In genomic region chr8:128534442-128534871, GRCm38 (mm10) we compare ENCODE assay signal across 11 mouse cellular contexts.
DNase-seq lines count a peak whose midpoint lies in the region; ATAC-seq lines count a peak whose summit lies in the region.
"Had no signal": no experiment of that assay in that cellular context is flagged by ENCODE, and none has a peak within 500 bp of the region (broad histone marks: within the 10 kb centered on the region; RNA-seq: fewer than 3 reads in every experiment).

No protein-coding gene starts in this region.

- DNase-seq in heart, adult 11 months: peak; percentile 61
- DNase-seq in heart, adult 8-10 months (ENCODE audit: low spot score): no peak
- peak; percentile 9 to 12 for DNase-seq in frontal cortex, postnatal 10 days (ENCODE audit: low spot score in 2 of 2)
- peak; percentile 41 for DNase-seq in midbrain, embryonic 14.5 days
- no peak for DNase-seq in adrenal gland, postnatal 25 days
- no peak for DNase-seq in cerebellum, adult 9-11 months
- DNase-seq: cerebellum, adult 8-10 months; kidney, postnatal 14 days had no signal

- no peaks in the 10 kb centered on the region for H3K9me3 ChIP-seq in midbrain, embryonic 14.5 days (ENCODE audit: control insufficient read depth, low read length)
- no peaks in the 10 kb centered on the region for H3K9me3 ChIP-seq in liver, embryonic 12.5 days (replicated peaks)

- no peak overlapping the region for H3K27ac ChIP-seq in midbrain, embryonic 14.5 days (replicated peaks; ENCODE audit: low read depth, low read length)
- no peak overlapping the region for H3K27ac ChIP-seq in liver, embryonic 12.5 days
- H3K27ac ChIP-seq: liver, embryonic 14.5 days had no signal

- no peak overlapping the region for H3K9ac ChIP-seq in midbrain, embryonic 14.5 days (replicated peaks; ENCODE audit: low read length)
- no peak overlapping the region for H3K9ac ChIP-seq in liver, embryonic 12.5 days
- H3K9ac ChIP-seq: liver, embryonic 14.5 days had no signal

- H3K27me3 ChIP-seq in midbrain, embryonic 14.5 days (ENCODE audit: control insufficient read depth, insufficient read depth, low read length): no peaks in the 10 kb centered on the region
- H3K27me3 ChIP-seq in liver, embryonic 12.5 days (replicated peaks): no peaks in the 10 kb centered on the region

- ATAC-seq in CD4-positive, CD25-positive, alpha-beta regulatory T cell, adult 4 months: peak; percentile 85
- no peak for ATAC-seq in midbrain, embryonic 14.5 days (ENCODE audit: low FRiP score, low TSS enrichment)
- ATAC-seq in liver, embryonic 12.5 days: no peak

- no peaks in the 10 kb centered on the region for H3K36me3 ChIP-seq in midbrain, embryonic 14.5 days (ENCODE audit: control insufficient read depth, insufficient read depth, low read length)
- H3K36me3 ChIP-seq in liver, embryonic 12.5 days: no peaks in the 10 kb centered on the region

- WGBS in midbrain, embryonic 14.5 days: 37% methylated on average over 3 of the region's 3 CpGs
- 58% methylated on average over 3 of the region's 3 CpGs for WGBS in liver, embryonic 12.5 days (ENCODE audit: insufficient replicate concordance)

- no peak overlapping the region for H3K4me3 ChIP-seq in midbrain, embryonic 14.5 days (replicated peaks; ENCODE audit: low read depth, low read length)
- H3K4me3 ChIP-seq in liver, embryonic 12.5 days: no peak overlapping the region

- H3K4me1 ChIP-seq in midbrain, embryonic 14.5 days (ENCODE audit: control insufficient read depth, insufficient read depth, low read length): 0 out of 2 replicates have a peak, but pooled peaks cover 9% of the 10 kb centered on the region
- no peaks in the 10 kb centered on the region for H3K4me1 ChIP-seq in liver, embryonic 12.5 days

- H3K4me2 ChIP-seq in midbrain, embryonic 14.5 days (ENCODE audit: low read length): no peak overlapping the region
- H3K4me2 ChIP-seq in liver, embryonic 12.5 days: no peak overlapping the region

Comparison
In these comparisons a context has a peak if more than half of its experiments do, and no peak if none do; other contexts are left out.
1. DNase-seq: peak in heart, adult 11 months (single experiment), frontal cortex, postnatal 10 days (2 of 2) and midbrain, embryonic 14.5 days (single experiment); none in heart, adult 8-10 months (single experiment), adrenal gland, postnatal 25 days (single experiment) and cerebellum, adult 9-11 months (single experiment).